Mouse (Mus musculus) small intestine, adult 2 months (tissue): ENCODE data around the gene Pde6h.

Source experiments
- CTCF ChIP-seq: fragments of 200-500 bp; IDR thresholded peaks from 2 replicates; pipeline ENCODE4 v1.5.1; 2012; ENCODE audit warnings: low read depth, mild to moderate bottlenecking, control low read depth, inconsistent platforms, low read length, moderate library complexity, mixed read lengths; ENCODE audit not compliant: insufficient replicate concordance, insufficient read length; ENCODE audit errors: extremely low read depth
- POLR2A ChIP-seq: fragments of 200-500 bp; IDR thresholded peaks from 2 replicates; pipeline ENCODE4 v1.6.1; 2012; ENCODE audit warnings: low read depth, mild to moderate bottlenecking, control low read depth, inconsistent platforms, low read length, moderate library complexity

DNA sequence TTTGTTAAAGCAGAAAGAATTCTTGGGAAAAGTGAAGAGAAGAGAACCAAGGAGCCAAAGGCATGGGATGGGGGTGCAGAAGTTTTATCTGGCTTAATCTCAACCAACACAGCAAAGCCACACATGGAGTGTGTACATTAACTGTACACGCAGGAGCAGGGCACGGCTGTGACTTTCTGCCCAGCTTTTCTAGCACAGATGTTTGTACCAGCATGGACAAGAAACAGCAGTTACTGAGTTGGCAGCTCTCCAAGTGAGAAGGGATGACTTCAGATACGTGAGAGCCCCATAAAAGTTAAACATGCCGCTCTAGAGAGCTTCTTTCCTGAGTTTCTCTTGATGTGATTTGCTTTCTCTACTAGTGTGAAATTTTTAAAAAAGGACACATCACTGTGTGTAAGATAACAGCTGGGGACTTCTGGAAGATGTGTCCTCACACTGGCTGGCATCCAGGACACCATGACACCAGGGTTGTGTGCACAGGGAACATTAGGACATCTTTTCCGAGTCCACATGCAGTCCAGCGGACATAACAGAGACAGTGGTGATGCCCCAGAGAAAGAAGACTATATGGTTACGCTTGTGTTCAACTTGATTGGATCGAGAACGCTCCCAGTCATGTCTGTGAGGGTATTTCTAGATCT lies 13.3 kb upstream of the Pde6h start:
- no peak for TF ChIP-seq POLR2A
- TF ChIP-seq CTCF: no peak
